Mouse (Mus musculus) limb, embryonic 14.5 days (tissue): ENCODE data around the gene Crtap. TPM values are rescaled to one million over a fixed set of nuclear protein-coding genes. Genes with fewer than 3 reads are reported as not detected.

Source experiments
- ATAC-seq: fragments of 200-750 bp; cut with Nextera tagmentation; 2 replicates; pipeline ENCODE4 v1.8.0; 2017; ENCODE audit warnings: low read depth, moderate number of reproducible peaks, moderate TSS enrichment; ENCODE audit not compliant: low FRiP score
- DNase-seq: peaks from one replicate; pipeline ENCODE4 v3.0.0-alpha.2; 2015; ENCODE audit warnings: low spot score
- H3K27ac ChIP-seq: fragments of 300-500 bp; sonication (generic); replicated peaks from 2 replicates; pipeline ENCODE4 v1.5.1; 2014; ENCODE audit warnings: low read depth, mild to moderate bottlenecking, low read length, moderate library complexity, mixed read lengths
- H3K27me3 ChIP-seq: fragments of 300-500 bp; sonication (generic); 2 replicates; pipeline ENCODE4 v1.6.1; 2014; ENCODE audit warnings: low read length, mixed read lengths; ENCODE audit not compliant: control insufficient read depth, insufficient read depth
- H3K36me3 ChIP-seq: fragments of 300-500 bp; sonication (generic); 2 replicates; pipeline ENCODE4 v1.6.1; 2014; ENCODE audit warnings: mild to moderate bottlenecking, low read length, moderate library complexity, mixed read lengths; ENCODE audit not compliant: control insufficient read depth, insufficient read depth
- H3K4me1 ChIP-seq: fragments of 300-500 bp; sonication (generic); 2 replicates; pipeline ENCODE4 v1.6.1; 2014; ENCODE audit warnings: antibody characterized with exemption, low read length, mixed read lengths; ENCODE audit not compliant: control insufficient read depth, insufficient read depth
- H3K4me2 ChIP-seq: fragments of 300-500 bp; sonication (generic); replicated peaks from 2 replicates; pipeline ENCODE4 v1.6.1; 2014; ENCODE audit warnings: low read depth, mild to moderate bottlenecking, low read length, moderate library complexity; ENCODE audit not compliant: severe bottlenecking
- H3K4me3 ChIP-seq: fragments of 300-500 bp; sonication (generic); replicated peaks from 2 replicates; pipeline ENCODE4 v1.5.1; 2014; ENCODE audit warnings: low read length
- H3K9ac ChIP-seq: fragments of 300-500 bp; sonication (generic); 2 replicates; pipeline ENCODE4 v1.6.1; 2014; ENCODE audit warnings: mild to moderate bottlenecking, low read depth, low read length, moderate library complexity; ENCODE audit not compliant: severe bottlenecking
- H3K9me3 ChIP-seq: fragments of 300-500 bp; sonication (generic); 2 replicates; pipeline ENCODE4 v1.6.1; 2016; ENCODE audit warnings: low read length; ENCODE audit not compliant: control insufficient read depth
- POLR2A ChIP-seq: fragments of 200-500 bp; IDR thresholded peaks from 2 replicates; pipeline ENCODE4 v1.8.0; 2012; ENCODE audit warnings: inconsistent platforms, mild to moderate bottlenecking, moderate library complexity, borderline replicate concordance; ENCODE audit not compliant: insufficient read depth, insufficient read length; ENCODE audit errors: extremely low read depth
- WGBS: fragments of 180-500 bp; shearing (Covaris S2); extraction: QIAGEN DNeasy Blood & Tissue Kit; methylation state at CpG from one replicate; pipeline ENCODE4 v1.1.7; 2014; 5-methylcytosine and 5-hydroxymethylcytosine counted together
- polyA plus RNA-seq, 2 experiments: library from polyadenylated mRNA; depleted of rRNA in 1 of 2; stranded (reverse) in 1 of 2; unstranded in 1 of 2; fragments of >200 nt; fragmentation: Nextera tagmentation in 1 of 2; extraction: Ambion mirVana in 1 of 2; gene quantifications; 2 replicates each; pipeline versions ENCODE4 v1.2.1 to v1.2.3; 2012 to 2014

Crtap gene
- polyA plus RNA-seq, 2 experiments = 221 to 242 TPM

- H3K27me3 ChIP-seq = no peaks in the 10 kb centered on the region
- no peak overlapping the region for H3K4me3 ChIP-seq
- no peak overlapping the region for H3K4me2 ChIP-seq
- 94% methylated on average over 11 of the region's 11 CpGs for WGBS
- H3K4me1 ChIP-seq = no peaks in the 10 kb centered on the region
- no peaks in the 10 kb centered on the region for H3K9me3 ChIP-seq
- DNase-seq (no peak), ATAC-seq (no peak)
- H3K36me3 ChIP-seq = peaks cover 48% of the 10 kb centered on the region
- no peak for TF ChIP-seq POLR2A
- no peak overlapping the region for H3K9ac ChIP-seq
- no peak overlapping the region for H3K27ac ChIP-seq
These were observed 19.9 kb upstream of the Crtap start for GRCm38 (mm10) chr9:114410313-114410862.

DNA sequence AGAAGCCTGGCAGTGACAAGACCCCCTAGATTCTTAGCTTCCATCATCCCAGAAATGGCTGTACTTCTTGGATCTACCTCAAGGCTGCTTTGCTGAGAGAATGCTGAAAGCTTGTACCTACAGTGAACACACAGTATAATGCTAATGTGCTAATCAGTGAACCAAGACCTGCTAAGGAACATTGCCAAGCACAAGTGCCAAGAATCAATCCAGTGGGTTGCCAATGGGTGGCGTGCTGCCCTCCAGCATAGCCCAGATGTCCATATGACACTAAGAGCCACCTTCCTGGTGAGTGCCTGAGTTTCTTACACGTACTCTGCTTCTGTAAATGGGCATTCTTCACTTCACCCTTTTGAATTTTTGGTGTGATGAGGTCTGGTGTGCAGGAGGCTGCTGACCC lies 17.2 kb upstream of the Crtap start:
- no peak for TF ChIP-seq POLR2A
- no peak overlapping the region for H3K9ac ChIP-seq
- ATAC-seq (no peak), DNase-seq (no peak)
- peaks cover 56% of the 10 kb centered on the region for H3K36me3 ChIP-seq
- H3K4me1 ChIP-seq = no peaks in the 10 kb centered on the region
- no peaks in the 10 kb centered on the region for H3K9me3 ChIP-seq
- no peak overlapping the region for H3K4me2 ChIP-seq
- H3K27ac ChIP-seq = no peak overlapping the region
- H3K4me3 ChIP-seq = no peak overlapping the region
- 89% methylated on average over 2 of the region's 2 CpGs for WGBS
- H3K27me3 ChIP-seq = no peaks in the 10 kb centered on the region

DNA sequence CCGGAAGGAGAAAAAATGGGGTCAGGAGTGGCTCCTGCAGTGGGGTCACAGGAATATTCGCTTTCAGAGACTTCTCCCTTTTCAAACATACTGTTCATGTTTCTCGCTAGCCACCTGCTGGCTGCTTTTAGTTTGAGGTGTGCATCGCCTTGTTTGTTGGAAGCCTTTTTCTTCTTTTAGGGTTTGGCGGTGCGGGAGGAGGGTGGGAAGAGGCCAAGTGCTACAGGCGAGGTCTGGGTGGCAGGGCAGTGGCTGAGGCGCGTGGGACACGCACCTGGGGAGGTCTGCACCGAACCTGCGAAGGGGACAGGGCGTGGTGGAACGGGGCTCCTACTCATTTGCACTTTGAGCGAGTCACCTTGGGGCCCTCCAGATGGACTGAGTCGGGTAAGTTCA lies 11.2 kb upstream of the Crtap start:
- ATAC-seq (peak; percentile 18; the same call in 1 of the 2 replicates), DNase-seq (peak; percentile 61)
- Histone ChIP-seq H3K9me3 (no peaks in the 10 kb centered on the region), H3K9ac (peak overlapping the region; percentile 89), H3K36me3 (peaks cover 19% of the 10 kb centered on the region), H3K4me2 (peak overlapping the region; percentile 79), H3K27ac (peak overlapping the region; percentile 95; the same call in 1 of the 2 replicates), H3K4me1 (peaks cover 10% of the 10 kb centered on the region), H3K27me3 (no peaks in the 10 kb centered on the region), H3K4me3 (peak overlapping the region; percentile 86)
- 4% methylated on average over 16 of the region's 16 CpGs for WGBS
- no peak for TF ChIP-seq POLR2A

GRCm38 (mm10) chr9:114400949-114401684 lies 10.6 kb upstream of the Crtap start, which contains the start of the genes Glb1 and Tmppe:
Gene Glb1 (plus strand): TSS chr9:114401076.
Gene Tmppe (plus strand): TSS chr9:114401105.
- DNase-seq (peak; percentile 89), ATAC-seq (peak; percentile 99)
- Histone ChIP-seq H3K4me2 (peak within 1 kb of the TSS; percentile 79), H3K27ac (peak within 1 kb of the TSS; percentile 95), H3K4me1 (peaks cover 10% of the 10 kb centered on the region), H3K9ac (peak within 1 kb of the TSS; percentile 89), H3K27me3 (no peaks in the 10 kb centered on the region), H3K4me3 (peak within 1 kb of the TSS; percentile 86), H3K36me3 (peaks cover 15% of the 10 kb centered on the region), H3K9me3 (no peaks in the 10 kb centered on the region)
- under 1% methylated on average over 54 of the region's 73 CpGs for WGBS
- 0 out of 2 replicates have a peak, but pooled peaks have one; percentile 20 for TF ChIP-seq POLR2A

- Histone ChIP-seq H3K4me2 (peak overlapping the region; percentile 79), H3K27me3 (no peaks in the 10 kb centered on the region), H3K4me1 (peaks cover 10% of the 10 kb centered on the region), H3K9ac (peak overlapping the region; percentile 89), H3K27ac (peak overlapping the region; percentile 95), H3K9me3 (no peaks in the 10 kb centered on the region), H3K36me3 (peaks cover 10% of the 10 kb centered on the region), H3K4me3 (peak overlapping the region; percentile 86)
- DNase-seq (no peak), ATAC-seq (peak; percentile 48)
- TF ChIP-seq POLR2A = no peak
- 18% methylated on average over 5 of the region's 5 CpGs for WGBS
These were observed 10.1 kb upstream of the Crtap start for GRCm38 (mm10) chr9:114400588-114400948.
